Mouse (Mus musculus) erythroid progenitor cell, adult 5-6 weeks (primary cell): ENCODE data around the gene Aurkb. TPM values are rescaled to one million over a fixed set of nuclear protein-coding genes. Genes with fewer than 3 reads are reported as not detected.

Experiments
- ATAC-seq: replicated peaks from 2 replicates; pipeline ENCODE4 v1.8.0; 2016; ENCODE audit warnings: moderate number of reproducible peaks, mild to moderate bottlenecking, moderate TSS enrichment, inconsistent platforms; ENCODE audit not compliant: poor library complexity, low FRiP score, severe bottlenecking
- total RNA-seq, 2 experiments: library from RNA; stranded (forward) in 1 of 2; stranded (reverse) in 1 of 2; fragments of 150-400 nt in 1 of 2; fragments of 186-747, 209-891 nt in 1 of 2; gene quantifications; 2 replicates each; pipeline versions ENCODE4 v1.2.3 to v1.2.4; 2015 to 2017; ENCODE audit warnings: low replicate concordance in 2 of 2

Gene Aurkb
- total RNA-seq, 2 experiments from 2014 or later: 403 to 422 TPM

DNA sequence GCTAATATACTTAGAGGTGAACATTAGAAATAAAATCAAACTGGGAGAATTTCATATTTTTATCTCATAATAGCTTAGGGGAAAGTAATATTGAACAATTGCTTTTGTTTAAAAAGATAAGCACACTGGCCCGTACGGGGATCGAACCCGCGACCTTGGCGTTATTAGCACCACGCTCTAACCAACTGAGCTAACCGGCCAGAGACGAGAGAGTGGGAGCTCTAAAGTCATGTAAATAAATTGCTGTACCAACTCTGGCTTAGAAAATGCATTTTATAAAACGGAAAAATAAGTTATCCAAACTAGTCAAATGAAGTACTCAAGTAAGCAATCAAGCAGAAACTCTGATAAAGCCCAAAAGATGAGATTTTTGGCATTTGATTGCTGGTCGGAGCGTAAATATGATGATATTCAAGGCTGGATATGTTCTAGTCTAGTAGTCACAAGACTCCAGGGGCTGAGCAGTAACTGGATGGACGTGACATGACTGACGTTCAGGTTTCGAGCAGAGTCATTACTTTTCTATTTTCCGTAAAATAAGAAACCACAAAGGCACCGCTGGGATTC lies 16.8 kb downstream of the Aurkb start:
- ATAC-seq: no peak

DNA sequence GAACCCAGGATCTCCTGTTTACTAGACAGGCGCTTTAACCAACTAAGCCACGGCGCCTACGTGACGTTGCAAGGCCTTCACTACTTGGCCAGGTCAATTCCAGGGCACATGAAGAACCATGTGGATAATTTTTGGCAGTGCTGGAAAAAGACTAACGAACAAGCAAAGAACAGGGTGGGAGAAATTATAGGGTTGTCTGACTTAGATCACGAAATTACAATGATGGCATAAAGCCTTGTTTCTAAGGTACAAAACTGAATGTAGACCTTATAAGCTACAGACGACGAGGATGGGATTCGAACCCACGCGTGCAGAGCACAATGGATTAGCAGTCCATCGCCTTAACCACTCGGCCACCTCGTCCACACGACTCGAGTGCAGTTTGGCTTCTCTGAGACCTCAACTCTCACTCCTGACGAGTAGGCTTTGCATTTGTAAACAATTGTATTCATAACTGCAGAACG lies 17.3 kb downstream of the Aurkb start:
- peak; percentile 15 for ATAC-seq

DNA sequence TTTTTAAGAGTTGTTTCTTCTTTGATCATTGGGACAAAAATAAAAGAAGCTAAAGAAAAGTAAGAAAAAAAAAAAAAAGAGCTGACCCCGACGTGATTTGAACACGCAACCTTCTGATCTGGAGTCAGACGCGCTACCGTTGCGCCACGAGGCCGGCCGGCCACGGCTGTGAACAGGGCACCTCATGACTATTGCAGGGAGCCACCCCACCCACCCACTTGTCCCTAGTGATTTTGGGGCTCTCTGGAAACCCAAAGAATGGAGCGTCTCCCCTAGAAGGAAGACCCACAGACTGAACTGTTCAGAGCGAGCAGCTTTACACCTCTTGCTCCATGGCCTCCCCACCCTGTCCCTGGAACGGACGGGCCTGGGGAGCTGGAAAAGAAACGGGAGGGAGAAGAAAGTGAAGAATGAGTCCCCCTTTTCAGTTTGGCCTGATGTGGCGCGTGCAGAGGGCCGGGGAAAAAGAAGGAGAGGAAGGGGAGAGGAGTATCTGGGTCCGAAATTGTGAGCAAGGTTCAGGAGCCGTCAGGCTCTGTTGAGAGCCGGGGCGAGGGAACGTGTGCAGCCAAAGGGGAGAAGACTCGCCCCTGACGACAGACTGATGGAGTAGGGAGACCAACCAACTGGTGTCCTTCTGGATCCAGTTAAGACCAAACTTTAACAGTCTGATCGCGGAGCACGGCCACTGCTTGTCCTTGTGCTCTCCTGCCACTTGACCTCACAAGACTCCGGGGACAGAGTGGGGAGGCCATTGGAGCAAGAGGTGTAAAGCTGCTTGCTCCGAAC lies 18.2 kb downstream of the Aurkb start:
- peak; percentile 15; the same call in 1 of the 2 replicates for ATAC-seq

DNA sequence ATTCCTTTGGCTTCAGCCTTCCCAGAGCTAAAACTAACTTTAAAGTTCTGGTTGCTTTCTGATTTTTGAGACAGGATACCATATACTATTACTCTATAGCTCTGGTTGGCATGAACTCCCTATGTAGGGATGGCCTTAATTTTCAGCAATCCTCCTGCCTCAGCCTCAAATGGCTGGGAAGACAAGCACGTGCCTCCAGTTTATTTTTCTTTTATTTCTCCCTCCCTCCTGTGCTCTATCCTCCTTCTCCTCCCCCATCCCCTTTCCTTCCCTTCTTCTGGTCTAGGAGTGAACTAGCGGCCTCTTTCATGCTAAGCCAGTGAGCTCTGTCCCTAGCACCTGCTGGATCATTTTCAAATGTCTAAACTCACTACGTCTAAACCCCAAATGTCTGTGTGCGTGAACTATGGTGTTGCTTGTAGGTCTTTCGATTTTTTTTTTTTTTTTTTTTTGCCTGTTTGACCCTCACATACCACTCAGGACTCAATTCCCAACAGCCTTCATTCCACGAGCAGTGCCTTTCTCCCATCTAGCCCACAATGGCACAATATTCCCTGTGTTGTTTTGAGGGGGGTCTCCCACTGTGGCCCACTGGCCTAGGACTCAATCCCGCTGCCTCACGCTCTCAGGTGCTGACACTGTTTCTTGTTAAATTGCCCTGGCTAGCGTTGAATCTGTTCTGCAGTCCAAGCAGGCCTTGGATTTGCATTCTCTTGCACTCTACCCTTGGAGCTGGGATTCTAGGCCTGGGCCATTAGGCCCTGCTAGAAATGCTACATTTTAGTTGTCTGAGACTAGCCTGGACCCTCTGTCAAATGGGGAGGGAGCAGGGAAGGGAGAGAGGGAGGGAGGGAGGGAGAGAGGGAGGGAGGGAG lies 19.0 kb downstream of the Aurkb start:
- ATAC-seq: no peak

DNA sequence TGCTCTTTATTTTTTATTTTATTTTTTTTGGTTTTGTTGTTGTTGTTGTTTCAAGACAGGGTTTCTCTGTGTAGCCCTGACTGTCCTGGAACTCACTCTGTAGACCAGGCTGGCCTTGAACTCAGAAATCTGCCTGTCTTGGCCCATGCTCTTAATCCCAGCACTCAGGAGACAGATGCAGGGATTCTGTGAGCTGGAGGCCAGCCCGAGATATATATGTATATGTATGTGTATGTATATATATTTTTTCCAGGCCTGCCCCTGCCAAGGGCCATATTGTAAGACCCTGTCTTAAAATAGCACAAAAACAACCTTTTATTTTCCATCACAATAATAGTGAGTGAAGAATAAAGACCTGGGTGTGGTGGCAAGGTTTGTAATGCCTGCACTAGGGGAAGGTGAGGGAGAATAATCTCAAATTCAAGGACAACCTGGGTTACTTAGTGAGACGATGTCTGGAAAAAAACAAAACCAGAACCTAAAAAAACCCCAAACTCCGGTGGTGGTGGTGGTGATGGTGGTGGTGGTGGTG lies 20.0 kb downstream of the Aurkb start:
- no peak for ATAC-seq

DNA sequence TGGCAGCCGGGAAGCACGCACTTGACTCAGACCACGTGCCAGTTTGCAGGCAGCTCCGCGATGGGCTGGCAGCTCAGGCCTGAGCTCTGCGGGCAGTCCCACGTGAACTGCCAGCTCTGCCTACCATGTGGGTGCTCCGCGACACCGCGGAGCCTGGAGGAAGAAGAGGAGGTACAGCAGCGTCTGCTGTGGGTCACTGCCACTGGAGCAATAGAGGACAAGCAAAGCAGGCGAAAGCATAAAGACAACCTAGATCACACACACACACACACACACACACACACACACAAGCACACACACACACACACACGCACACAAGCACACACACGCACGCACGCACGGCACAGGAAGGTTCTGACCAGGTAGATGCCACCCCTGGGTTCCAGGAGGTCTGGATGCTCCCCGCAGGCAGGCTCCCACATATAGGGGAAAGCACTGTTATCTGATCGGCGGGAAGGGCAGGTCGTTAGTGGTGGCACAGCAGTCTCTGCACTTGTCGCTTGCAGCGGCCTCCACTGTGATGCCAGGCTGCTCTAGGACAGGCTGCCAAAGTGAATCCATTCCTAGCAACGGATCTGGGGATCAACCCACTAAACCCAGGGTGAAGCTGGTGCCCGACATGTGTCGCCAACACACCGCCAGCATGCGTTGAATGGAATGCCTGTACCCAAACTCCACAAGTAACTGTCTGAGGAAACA lies 20.9 kb downstream of the Aurkb start:
- ATAC-seq: peak; percentile 45

DNA sequence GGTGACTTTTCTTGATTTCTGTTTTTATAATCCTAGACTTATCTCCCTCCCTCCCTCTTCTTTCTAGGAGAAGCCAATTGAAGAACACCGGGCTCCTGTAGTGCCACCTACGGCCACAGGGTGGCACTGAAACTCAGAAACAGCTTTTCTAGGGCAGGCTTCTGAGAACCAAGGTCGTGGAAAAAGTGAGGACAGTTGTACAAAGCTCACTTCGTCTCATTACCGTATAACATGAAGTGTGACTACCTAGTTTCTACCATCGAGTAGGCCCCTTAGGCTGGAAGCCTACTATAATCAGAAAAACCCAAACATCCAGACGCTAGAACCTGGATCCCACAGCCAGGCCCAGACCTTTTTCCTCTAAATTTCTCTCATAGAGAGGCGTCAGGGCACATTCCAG lies 21.5 kb downstream of the Aurkb start:
- ATAC-seq: peak; percentile 44

DNA sequence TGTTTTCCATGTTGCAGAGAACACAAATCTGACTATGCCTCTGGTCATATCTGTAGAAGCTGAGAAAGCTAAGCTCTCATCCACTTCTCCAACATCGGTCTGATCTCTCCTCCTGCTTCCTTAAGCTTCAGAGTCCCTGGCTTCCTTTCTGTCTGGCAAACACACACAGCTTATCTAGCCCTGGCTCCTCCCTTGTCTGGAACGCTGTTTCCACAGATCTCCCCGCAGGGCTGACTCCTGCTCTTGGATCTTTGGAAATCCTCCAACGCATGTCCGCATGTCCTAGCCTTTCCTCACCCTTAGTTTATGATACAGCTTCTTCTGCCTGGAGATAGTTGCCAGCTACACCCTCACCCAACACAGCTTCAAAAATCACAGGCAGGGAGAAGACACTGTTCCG lies 22.2 kb downstream of the Aurkb start:
- ATAC-seq: no peak

DNA sequence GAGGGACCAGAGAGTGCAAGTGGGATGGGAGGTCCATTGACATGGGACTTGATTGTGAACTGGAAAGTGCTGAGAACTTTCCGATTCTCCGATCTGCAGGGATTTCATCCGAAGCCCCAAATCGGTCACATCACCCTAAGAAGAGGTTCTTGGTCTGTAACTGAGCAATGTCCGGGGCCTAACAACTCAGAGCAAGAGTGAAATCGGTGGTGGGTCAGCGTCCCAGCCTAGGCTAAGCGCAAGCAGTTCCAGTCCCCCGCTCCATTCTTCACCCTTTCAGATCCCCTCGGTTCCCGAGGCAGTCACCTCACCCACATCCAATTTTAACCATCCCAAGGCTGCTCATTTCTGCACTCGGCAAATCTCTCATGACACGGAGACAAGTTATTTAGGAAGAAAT lies 24.6 kb downstream of the Aurkb start:
- ATAC-seq: no peak

DNA sequence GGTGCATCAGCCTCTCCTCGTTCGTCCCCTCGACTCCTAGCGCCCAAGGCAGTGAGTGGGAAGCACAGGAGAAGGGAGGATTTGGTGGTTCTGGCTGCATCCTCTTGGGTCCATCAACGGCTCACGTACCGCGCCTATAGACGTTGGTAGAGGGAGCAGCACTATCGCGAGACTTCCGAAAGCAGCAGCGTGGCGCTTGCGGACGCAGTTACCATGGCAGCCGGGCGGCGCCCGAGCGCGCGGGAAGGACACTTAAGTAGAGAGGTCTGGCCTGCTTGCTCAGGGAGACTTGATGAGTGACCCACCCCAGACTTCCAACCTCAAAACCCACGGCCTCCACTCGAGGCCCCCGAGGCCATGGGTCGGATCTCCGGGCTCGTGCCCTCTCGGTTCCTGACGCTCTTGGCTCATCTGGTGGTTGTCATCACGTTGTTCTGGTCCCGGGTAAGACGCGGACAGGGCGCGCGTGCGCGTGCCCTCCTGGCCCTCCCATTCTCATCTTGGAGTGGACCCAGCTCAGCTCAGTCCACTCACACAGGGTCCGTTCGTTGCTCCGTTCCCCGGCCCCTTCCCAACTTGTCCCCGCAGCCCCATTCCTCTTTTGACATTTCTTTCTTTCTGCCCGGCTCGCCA lies 25.3 kb downstream of the Aurkb start, which contains the start of gene Tmem107:
TSS of gene Tmem107 (plus strand) at position 217 of the 633 bp plus-strand sequence.
- peak; percentile 77 for ATAC-seq

DNA sequence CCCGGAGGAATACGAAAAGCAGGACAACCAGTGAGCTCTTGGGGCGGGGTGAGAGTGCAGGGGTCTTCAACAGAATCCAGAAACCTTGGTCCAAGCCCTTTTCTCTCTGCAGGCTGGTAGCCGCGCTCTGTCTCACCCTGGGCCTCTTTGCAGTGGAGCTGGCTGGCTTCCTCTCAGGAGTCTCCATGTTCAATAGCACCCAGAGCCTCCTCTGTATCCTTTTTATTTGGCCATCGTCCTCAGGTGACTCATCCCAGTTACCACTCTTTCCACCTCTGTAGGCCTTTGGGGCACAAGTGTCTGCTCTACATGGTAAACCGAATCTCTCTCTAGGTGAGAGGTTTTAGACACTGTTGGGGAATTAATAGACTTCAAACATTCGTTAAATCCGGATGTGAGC lies 25.8 kb downstream of the Aurkb start:
- no peak for ATAC-seq

DNA sequence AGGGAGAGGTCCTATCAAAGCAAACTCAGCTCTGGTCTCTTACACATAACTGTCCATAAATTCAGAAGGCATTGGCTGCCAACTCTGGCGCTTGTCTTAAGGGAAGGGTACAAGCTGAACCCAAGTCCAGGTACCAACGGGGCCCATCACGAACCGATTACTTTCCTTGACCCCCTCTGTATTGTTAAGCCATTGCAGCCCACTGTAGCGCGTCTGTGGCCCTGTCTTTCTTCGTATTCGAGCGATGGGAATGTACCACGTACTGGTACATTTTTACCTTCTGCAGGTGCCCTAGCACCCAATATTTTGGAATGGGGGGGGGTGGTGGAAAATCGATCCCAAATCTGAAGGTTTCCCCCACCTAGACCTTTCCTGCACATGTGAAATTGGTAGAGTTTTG lies 26.8 kb downstream of the Aurkb start:
- no peak for ATAC-seq

DNA sequence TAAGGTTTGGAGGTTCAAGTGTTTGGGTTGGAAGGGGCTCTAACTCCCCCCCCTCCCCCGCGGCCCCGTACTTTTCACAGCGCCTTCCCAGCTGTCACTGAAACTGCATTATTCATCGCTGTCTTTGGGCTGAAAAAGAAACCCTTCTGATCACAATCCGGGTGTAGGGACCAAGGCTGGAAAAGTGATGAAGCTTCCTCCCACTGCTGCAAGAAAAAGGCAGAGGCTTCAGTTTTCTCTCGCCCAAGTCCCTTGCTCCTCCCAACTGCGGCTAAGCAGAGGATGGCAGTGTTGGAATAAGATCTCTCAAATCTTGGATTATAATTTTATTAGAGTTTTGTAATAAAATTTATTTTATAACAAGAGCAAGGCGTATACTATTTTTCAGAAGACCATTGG lies 27.2 kb downstream of the Aurkb start:
- ATAC-seq: 0 out of 2 replicates have a peak, but pooled peaks have one; percentile 12

DNA sequence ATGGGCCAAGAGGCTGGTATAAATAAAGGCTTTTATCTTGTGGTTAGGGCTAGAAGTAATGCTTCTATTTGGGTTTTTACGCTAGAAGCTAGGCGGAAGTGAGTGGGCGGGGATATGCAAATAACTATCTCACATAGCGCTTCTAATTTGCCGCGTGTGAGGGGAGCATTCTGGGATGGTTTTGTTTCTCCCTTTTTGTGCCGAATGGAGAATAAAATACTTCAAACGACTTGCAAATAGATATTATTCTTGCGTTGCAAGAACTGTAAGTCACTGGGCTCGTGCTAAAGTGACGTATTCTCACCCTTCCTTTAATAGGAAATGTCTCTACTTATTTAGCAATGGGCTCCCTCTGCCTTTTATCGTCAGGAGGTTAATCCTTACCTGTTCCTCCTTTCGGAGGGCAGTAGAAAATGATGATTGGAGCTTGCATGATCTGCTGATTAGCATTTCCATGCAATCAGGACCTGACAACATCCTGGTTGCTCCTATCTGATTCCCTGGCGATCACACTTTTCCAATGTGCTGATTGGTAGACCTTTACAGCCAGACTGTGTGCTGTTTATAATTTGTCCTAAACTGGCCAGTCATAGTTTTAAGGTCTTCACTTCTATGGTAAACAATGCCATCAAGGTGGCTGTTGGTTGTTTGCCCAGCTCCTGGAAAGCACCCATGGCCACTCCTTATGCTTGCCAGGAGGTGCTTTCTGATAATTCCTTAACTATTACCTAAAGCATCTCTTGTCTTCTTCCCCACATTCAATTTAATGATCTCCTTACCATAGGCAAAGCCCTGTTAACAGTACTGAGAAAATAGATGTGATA lies 27.8 kb downstream of the Aurkb start:
- peak; percentile 65 for ATAC-seq

DNA sequence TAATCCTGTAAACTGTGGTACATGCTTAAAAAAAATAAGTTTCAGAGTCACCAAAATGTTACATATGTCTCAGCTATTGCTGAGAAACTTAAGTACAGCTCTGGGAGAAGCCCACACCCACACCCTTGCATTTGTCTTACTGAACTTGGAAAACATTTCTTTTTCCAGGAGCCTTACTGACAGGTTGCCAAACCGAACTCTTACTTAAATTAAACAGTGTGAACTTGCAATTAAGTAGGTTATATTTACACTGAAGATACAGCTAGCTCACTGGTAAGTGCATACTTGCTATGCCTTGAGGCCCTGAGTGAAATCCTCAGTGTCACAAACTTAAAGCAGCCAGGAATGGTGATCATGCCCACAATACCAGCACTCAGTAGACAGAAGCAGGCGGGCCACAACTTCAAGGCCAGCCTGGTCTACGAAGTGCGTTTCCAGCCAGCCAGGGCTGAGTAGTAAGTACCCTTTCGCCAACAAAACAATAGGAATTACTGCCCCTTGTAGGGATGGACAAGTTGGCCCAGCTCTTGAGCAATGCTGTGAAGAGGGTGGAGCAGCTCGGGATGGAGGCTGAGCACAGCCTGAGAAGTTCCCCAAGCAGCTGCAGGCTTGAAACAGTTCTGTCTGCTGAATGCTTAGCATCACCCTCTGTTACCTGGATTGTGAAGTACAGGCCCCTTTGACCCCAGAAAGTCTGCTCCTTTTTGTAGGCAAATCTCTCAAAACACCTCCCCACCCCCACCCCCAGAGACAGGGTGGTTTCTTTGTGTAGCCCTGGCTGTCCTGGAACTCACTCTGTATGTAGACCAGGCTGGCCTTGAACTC lies 28.7 kb downstream of the Aurkb start:
- ATAC-seq: no peak

DNA sequence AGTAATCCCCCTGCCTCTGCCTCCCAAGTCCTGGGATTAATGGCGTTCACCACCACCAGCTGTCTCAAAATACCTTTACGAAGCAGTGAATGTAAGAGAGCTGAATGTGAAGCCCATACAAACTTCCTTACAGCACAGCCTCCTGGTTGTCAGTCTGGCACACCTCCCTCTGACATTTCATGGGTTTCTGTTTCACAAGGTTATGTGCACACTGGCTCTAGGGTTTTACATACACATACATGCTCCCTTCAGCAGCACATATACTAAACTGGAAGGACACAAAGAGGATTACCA lies 29.3 kb downstream of the Aurkb start:
- no peak for ATAC-seq

DNA sequence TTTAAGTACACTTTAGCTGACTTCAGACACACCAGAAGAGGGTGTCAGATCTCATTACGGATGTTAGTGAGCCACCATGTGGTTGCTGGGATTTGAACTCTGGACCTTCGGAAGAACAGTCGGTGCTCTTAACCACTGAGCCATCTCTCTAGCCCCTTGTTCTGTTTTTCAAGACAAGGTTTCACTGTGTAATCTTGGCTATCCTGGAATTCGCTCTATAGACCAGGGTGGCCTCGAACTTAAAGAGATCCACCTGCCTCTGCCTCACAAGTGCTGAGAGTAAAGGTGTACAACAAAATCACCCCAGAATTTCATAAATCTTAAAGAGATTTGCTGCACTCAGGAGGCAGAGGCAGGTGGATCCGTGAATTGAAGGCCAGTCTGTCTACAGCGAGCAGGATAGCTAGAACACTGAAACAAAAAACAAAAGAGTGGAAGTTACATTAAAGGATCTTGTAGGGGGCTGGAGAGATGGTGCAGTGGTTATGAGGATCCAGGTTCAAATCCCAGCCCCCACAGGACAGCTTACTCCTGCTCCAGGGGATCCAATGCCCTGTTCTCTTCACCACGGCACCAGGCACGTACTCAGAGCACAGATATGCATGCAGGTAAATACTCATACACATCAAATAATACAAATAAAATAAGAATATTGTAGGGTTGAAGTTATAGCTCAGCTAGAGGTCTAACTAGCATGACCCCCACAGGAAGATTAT lies 30.5 kb downstream of the Aurkb start:
- no peak for ATAC-seq
